Mouse (Mus musculus) cerebellum, postnatal 4 days (tissue): Measurements from ENCODE around the gene Abcf3.

ENCODE experiments used
- DNase-seq, 2 experiments: peaks; one replicate each; pipeline ENCODE4 v3.0.0; 2022; ENCODE audit warnings: low spot score in 2 of 2, mixed read lengths in 1 of 2

Gene Abcf3

DNA sequence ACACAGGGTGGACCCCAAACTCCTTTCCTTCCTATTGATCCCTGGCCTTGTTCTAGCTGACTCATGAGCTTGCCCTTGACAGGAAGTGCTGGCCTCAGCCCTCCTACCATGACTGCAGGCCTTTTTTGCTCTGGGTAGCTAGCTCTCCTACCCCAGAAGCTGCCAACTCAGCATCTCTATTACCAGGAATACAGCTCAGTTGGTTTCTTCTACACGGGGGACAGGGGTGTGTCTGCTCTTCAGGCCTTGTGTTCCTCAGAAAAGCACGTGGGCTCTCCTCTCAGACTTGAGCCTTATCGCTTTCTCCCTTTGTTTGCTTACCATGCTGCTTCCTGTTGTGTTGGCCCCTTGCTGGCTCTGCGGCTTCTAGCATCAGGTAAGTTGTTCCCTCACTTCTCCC lies 7.9 kb upstream of the Abcf3 start:
- DNase-seq, result no peak

DNA sequence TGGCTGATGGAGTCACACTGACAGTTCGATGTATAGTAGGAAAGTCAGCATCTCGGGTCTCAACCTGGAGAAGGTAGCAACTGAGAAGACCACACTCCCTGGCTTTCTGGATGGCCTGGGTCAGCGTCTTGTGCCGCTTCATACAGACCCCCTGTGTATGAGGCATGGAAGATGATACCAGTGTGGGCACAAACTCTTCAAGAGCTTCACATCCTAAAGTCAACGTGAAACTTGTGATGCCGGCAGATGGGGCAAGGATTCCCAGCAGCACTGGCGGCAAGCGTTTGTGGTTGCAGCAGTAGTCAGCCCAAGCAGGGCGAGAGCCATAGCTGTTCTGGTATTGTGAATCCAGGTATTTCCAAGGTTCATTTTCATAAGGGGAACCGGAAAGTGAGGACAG lies 2.7 kb upstream of the Abcf3 start:
- no peak for DNase-seq

DNA sequence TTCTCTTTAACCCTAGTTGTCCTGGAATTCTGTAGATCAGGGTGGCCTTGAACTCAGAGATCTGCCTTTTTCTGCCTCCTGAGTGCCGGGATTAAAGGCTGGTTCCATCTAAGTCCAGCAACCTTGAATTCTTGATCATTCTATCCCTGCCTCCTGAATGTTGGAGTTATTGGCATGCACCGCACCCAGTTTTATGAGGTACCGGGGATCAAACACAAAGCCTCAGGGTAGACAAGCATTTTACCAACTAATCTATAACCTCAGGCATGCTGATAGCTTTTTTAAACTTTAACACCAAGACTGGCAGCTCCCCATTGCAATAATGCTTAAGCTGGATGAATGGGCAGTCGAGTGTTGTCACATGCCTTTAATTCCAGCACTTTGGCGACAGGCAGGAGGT lies 954 bp upstream of the Abcf3 start:
- no peak for DNase-seq

DNA sequence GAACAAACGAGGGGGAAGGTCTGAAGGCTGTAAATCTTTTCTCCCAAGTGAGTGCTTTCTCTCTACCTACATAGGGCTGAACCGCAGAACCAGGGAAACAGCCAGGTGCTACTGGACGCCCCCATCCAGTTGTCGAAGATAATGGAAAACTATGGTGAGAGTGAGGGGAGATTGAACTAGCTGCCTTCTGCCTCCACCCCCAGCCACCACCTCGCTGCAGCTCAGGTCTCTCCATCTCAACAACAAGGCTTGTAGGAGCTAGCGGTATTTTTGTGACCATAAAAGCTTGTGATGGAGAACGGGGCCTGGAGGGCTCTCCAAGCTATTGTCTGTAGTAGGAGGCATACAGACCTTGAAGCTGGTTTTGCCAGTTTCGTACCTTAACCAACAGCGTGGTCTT lies 784 bp downstream of the Abcf3 start:
- no peak for DNase-seq

DNA sequence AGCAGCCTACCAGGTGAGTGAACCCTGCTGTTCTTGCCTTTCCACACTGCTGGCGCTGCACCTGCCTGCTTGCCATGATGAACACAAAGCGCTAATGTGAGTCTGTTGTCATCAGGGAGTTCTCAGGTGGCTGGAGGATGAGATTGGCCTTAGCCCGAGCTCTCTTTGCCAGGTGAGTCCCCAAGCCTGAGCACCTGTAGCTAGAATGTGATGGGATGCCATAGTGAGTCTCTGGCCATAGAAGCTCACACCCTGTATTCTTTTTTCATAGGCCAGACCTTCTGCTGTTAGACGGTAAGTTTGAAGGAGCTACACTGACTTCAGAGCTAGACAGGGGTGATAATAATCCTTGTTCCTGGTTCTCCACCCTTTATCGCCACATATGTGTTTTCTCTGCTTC lies 3.3 kb downstream of the Abcf3 start:
- DNase-seq, result no peak

DNA sequence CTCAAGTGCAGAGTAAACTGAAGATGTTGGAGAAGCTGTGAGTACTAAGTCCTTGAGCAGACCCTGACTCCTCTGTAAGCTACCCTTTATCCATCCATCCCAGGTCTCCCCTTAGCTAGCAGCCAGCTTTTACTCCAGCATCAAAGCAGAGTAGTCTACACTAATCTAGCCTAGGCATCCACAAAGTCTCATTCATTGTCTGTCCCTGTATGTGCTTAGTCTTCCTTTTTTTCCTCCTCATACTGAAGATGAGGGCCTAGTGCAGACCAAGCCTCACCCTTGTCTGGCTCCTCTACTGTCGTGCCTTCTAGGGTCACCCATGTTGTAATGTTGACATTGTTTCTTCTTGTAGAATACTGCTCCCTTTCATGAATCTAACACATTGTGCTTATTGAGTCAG lies 4.2 kb downstream of the Abcf3 start:
- no peak for DNase-seq

DNA sequence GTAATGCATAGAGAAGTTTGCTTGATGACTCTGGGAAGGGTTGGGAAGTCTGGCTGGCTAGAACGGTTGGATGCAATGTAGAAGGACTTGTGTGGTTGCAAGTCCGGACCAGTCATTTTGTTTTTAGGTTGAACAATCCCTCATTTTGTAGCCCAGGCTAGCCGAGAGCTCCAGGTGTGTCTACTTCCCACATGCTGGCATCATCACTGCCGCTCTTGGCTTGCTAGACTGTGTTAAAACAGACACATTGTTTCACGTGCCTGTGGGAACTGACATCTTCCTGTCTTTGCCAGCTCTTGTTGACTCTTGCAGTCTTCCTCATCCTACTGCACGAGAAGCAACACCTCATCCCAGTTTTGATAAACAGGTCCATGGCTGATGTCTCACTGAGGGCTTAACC lies 6.6 kb downstream of the Abcf3 start:
- no peak for DNase-seq

DNA sequence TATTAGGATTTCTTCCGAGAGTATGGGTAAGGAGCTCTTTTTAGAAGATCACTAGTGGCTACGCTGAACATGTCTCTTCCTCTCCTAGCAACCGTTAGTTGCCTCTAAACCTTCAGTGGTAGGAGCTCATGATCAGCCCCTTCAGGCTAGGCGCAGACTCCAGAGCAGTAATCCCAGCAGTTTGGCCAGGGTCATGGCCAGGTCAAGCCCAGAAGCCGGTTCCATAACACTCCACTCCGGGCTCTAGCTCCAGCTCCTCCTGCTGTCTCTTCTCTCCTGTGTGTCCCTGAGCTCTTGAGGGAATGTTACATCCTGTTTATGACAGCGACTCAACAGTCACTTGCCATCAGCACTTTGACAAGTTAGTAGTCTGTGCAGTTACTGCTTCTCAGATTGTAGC lies 9.0 kb downstream of the Abcf3 start:
- DNase-seq, result no peak

DNA sequence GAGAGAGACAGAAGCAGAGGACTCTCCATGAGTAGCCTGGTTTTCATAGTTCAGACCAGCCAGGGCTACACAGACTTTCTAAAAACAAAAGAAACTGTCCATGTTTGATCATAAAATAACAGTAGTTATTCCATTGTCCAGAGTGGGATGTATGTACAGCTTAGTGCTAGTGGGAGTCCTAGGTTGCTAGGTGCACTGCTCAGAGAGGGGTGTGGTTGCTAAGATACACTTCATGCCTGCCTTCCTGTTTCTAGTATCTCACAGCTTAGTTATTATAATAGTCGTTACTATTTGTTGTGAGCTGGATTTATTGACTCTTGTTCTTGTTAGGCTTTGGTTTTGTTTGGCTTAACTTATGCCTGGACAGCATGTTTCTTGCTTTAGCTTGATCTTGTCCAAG lies 16.7 kb downstream of the Abcf3 start:
- no peak for DNase-seq

DNA sequence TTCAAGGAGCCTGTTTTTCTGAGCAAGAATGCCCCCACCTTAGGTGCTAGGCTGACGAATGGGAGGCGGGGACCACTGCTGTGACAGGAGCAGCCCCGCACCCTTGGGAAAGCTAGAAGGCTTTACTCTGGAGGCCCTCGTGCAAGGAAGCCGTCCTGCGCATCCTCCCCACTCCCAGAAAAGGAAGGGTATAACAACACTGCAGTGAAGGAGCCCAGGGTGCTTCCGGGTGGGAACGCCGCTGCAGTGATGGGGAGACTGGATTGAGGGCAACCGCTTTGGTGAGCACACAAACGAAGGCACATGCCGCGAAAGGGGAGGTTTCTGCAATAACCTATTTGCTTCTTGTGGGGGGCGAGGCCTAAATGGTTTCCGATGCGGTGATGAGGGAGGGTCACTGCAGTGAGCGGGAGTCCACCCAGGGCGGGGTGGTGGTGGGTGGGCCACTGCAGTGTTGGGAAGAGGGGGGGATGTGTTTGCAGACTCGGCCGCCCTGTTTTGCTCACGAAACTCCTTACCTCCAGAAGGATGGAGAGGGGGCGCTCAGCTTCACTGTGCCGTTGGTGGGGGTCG lies 41.1 kb downstream of the Abcf3 start, which contains the start of gene Vwa5b2:
TSS of gene Vwa5b2 (plus strand) at position 106 of the 573 bp plus-strand sequence.
- DNase-seq, result peak in 1 of 2 experiments; percentile 19

DNA sequence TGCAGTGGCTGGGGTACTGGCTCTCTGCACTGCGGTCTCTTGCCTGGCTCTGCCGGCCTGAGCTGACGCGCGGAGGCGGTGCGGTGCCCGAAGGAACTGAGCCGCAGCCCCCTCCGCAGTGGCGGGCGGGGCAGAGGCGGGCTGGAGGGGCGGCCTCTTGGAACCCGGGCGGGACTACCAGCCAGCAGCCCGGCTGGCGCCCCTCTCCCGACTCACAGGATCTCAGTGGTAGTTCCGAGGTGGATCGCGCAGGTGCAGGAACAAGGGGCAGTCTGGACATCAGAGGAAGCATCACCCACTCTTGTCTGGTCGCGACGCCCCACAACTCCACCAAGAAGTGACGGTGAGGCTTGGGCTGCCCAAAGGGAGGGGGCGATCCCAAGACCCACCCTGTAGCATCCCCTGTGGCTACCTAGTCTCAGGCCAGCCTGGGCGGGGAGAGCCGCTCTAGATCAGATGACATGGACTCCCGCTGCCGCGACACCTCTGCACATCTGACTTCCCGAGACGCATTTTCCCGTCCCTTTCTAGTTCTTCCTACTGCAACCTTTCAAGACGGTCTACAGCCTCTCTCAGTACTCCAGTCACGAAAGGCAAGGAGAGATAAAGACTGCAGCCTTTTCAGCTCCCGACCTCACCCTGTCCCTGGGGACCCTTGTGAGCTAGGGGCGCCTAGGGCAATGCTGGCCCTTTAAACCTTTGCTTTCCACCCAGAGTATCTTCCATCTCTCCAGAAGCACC lies 41.7 kb downstream of the Abcf3 start:
- DNase-seq, result peak in 1 of 2 experiments; percentile 66

DNA sequence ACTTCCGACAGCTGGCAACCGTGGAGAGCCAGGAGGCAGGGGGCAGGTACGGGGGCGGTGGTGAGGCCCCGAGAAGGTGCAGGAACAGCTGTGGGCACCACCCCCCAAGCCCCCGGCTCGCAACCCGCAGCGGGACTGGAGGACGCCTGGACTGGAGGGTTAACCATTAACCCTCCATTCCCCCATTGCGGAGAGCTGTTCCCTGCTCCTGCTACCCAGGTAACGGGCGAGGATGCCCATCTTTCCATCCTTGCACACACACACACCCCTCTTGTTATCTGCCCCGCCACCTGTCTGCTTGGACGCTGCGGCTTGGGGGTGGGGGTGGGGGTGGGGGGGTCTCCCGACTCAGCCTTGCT lies 42.3 kb downstream of the Abcf3 start:
- DNase-seq, result no peak

DNA sequence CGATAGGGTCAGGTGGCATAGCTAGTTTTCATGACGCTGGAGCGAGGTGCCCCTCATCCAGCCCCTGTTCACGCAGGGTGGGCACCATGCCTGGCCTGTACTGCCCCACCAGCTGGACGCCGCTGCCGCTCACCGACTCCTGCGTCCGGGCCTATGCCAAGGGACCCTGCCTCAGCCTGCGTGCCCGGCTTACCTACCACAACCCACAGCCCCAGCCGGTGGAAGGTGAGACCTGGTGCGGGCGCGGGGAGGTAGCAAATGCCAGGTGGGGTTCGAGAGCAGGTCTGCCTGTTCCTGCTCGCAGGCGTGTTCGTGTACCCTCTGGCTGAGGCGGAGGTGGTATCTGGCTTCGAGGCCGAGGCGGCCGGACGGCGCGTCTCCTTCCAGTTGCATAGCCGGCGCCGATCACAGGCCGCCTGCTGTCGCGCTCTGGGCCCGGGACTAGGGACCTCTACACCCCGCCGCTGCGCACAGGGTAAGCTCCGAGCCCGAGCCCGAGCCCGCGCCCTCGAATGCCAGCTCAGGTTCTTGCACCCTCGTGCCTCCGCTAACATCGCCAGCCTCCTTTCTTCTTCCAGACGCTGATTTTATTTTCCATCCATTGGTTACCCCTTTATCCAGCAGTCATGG lies 42.8 kb downstream of the Abcf3 start:
- no peak for DNase-seq

DNA sequence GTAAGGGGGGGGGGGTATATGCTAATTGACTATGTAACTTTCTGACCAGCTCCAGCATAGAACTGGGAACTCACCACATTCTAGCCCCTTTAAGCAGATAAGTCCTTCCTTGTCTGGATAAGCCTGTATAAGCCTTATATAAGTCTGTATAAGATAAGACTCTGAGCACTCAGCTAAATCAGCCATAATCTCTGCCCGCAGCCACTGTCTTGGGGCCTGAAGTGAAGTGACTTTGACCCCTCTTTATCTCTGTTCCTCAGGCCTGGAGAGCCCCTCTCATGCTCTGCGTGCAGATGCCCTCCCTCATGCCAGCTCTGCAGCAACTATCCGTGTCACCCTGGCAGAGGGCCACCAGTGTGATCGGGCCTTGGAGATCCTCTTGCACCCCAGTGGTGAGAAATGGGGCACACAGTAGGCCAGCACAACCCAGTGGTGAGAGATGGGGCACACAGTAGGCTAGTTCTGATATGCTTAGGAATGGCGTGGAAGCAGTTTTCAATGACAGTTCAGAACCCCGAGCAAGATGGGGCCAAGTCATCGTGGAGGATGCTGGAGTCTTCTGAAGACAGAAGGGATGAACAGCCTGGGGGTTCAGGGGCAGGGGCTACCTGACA lies 46.8 kb downstream of the Abcf3 start:
- no peak for DNase-seq

DNA sequence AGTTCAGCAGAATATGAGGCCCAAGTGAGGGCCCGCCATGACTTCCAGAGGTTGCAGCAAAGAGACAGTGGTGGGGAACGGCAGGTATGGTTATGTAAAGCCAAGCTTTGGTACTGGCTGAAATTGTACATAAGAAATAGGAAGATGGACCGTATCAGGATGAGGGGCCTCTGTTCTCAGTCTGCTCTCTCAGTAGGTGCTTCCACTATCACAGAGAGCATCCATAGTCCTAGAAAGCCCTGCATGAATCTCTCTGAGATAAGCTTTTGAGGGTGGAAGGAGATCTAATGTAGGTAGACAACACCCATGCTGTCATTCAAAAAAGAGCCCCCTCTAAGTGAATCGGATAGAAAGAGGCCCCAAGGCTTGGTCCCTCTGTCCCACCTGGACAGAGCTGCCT lies 47.4 kb downstream of the Abcf3 start:
- DNase-seq, result no peak

DNA sequence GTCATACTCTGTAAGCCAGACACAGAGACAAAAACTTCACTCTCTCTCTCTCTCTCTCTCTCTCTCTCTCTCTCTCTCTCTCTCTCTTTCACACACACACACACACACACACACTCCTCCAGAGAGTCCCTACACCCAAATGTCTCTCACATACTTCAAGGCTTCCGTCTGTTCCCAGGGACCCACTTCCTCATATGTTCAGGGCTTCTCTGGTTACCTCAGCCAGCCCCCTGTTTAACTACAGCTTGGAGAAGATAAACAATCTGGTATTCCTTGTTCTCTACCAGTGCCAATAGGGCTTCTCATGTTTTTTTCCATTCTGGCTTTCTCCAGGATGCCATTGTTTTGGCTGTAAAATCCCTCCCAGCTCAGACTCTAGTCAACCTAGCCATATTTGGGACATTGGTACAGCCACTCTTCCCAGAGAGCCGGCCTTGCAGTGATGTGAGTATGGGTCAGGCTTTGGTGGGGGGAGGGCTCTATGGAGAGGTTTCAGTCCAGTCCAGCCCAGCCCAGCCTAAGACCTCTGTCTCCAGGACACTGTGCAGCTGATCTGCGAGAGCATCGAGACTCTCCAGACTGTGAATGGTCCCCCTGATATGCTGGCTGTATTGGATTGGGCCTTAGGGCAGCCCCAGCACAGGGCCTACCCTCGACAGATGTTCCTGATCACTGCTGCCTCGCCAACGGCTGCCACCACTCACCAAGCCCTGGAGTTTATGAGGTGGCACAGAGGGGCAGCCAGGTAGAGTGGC lies 48.5 kb downstream of the Abcf3 start:
- DNase-seq, result no peak

DNA sequence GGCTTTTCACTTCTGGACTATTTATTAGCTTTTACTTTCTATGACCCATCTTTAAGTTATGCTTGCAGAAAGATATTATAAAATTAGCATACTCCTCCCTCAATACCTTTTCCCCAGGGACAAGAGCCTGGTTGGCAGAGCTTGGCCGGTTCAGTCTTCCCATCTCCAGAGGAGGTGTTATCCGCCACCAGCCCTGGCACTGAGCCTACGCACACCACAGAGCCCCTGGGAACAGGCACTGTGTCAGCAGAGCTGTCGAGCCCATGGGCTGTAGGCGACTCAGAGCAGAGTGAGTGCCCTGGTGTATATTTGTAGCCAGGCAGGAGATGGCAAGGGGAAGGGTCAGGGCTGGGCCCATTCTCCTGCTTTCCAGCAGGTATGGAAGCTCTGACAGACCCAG lies 52.1 kb downstream of the Abcf3 start:
- no peak for DNase-seq

DNA sequence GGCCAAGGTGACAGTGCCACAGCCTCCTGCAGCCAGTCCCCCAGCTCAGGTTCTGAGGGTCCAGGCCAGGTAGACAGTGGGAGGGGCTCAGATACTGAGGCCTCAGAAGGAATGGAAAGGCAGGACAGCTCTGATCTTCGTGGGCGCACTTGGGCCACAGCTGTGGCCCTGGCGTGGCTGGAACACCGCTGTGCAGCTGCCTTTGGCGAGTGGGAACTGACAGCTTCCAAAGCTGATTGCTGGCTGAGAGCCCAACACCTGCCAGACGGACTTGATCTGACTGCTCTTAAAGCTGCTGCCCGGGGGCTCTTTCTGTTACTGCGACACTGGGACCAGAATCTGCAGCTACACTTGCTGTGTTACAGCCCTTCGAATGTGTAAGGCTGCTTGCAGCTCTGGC lies 56.3 kb downstream of the Abcf3 start:
- DNase-seq, result no peak

DNA sequence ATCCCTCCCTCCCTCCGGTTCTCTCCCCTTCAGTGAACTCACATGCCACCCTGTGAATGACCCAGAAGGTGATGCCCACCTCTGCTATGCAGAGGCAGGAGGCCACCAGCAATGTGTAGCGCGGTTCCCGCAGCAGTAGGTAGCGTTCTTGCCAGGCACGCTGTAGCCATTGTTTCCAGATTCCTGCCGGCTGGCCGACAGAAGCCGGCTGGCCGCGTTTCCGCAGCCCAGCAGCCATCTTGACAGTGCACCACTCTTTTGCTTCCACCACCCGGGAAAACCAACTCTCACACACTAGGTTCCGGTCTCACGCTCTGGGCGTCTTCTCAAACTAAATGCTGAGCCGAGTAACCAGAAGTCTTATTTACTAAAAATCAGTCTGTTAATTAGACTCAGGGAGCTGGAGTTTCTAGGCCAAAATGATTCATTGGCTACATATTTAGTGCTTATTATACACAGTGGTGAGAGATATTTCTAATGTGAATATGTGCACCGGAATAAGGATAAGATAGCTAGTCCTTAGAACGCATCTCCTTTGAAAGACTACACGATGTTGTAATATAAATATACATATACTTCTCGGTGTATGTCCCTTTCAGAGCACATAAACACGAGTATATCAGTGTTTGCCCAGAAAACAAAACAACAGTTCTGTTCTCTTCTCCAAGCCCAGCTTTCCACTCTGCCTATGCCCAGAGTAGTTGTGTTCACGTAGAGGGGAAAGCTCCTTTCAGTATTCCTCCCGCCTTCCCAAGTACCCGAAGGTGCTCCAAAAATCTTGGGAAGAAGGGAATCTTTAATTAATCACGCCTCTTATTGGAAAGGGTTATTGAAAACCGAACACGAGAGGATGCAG lies 62.4 kb downstream of the Abcf3 start:
- peak; percentile 49 to 82 for DNase-seq
